22 mouse cellular contexts compared by ENCODE assay signal in genomic region chr15:12718819-12719218, GRCm38 (mm10).
"Had no signal": no experiment of that assay in that cellular context is flagged by ENCODE, and none has a peak within 500 bp of the region (broad histone marks: within the 10 kb centered on the region; RNA-seq: fewer than 3 reads in every experiment).

No protein-coding gene starts in this region.

- H3K36me3 ChIP-seq: limb, embryonic 10.5 days; limb, embryonic 13.5 days; liver, embryonic 12.5 days; liver, embryonic 15.5 days; lung, embryonic 15.5 days; midbrain, embryonic 10.5 days; neural tube, embryonic 12.5 days; stomach, embryonic 15.5 days had no signal

- H3K9ac ChIP-seq: limb, embryonic 13.5 days; liver, embryonic 12.5 days; liver, embryonic 15.5 days; lung, embryonic 15.5 days; neural tube, embryonic 12.5 days; stomach, embryonic 15.5 days had no signal

- H3K4me1 ChIP-seq: liver, embryonic 12.5 days; liver, embryonic 15.5 days; lung, embryonic 15.5 days; midbrain, embryonic 10.5 days; neural tube, embryonic 12.5 days; stomach, embryonic 15.5 days had no signal

- H3K4me2 ChIP-seq: limb, embryonic 13.5 days; liver, embryonic 12.5 days; liver, embryonic 15.5 days; lung, embryonic 15.5 days; neural tube, embryonic 12.5 days; stomach, embryonic 15.5 days had no signal

- H3K4me3 ChIP-seq: layer of hippocampus, adult 2 months; limb, embryonic 10.5 days; limb, embryonic 13.5 days; liver, embryonic 12.5 days; liver, embryonic 15.5 days; lung, embryonic 15.5 days; megakaryocyte, embryonic 14.5 days; midbrain, embryonic 10.5 days; neural tube, embryonic 12.5 days; stomach, embryonic 15.5 days had no signal

- H3K27me3 ChIP-seq: limb, embryonic 13.5 days; liver, embryonic 15.5 days; lung, embryonic 15.5 days; neural tube, embryonic 12.5 days; stomach, embryonic 15.5 days had no signal

- H3K9me3 ChIP-seq: limb, embryonic 10.5 days; limb, embryonic 13.5 days; liver, embryonic 12.5 days; liver, embryonic 15.5 days; lung, embryonic 15.5 days; midbrain, embryonic 10.5 days; neural tube, embryonic 12.5 days; stomach, embryonic 15.5 days had no signal

- ATAC-seq: inflammation-experienced regulatory T-cells, adult 6 months; intestine, embryonic 16.5 days; liver, embryonic 12.5 days had no signal

- DNase-seq: kidney, adult 18-20 months; layer of hippocampus, adult 9-11 months; liver; lung, adult 18-20 months; lung, postnatal 10 days; lung, postnatal 36 days; retina, postnatal 1 day; right cerebral cortex, postnatal 25 days; spleen, adult 18-20 months; thymus, postnatal 25 days had no signal

- H3K27ac ChIP-seq: layer of hippocampus, adult 2 months; limb, embryonic 10.5 days; limb, embryonic 13.5 days; liver, embryonic 12.5 days; liver, embryonic 15.5 days; lung, embryonic 15.5 days; midbrain, embryonic 10.5 days; neural tube, embryonic 12.5 days; stomach, embryonic 15.5 days had no signal
